Mouse (Mus musculus): ENCODE measurements at regions not wholly inside any gene's neighbourhood (a gene's known extent, or its start where the extent isn't known, plus 50 kb on each side); places are given as distances from the start of the nearest gene placed in this dataset.

DNA sequence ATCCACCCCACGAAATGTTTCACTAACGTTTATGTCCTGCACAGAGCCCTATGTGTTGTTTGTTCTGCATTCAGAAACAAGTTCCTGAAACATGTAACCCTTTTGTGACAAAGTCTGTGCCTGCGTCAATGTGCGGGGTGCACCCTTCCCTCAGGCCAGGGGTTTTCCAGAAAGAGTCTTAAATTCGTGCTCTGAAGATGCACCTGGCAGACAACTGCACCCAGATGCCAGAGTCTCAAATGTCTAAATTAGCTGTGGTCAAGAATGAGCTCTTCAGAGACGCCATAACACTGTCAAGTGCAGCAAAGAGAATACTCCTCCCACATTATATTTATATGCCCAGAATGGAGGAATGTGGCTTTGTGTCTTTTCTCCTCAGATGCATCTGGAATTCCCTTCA, 341.6 kb upstream of the Intu start:
- TF ChIP-seq CTCF (conservative IDR thresholded peaks at IDR 0.05 in 1 of 2, IDR thresholded peaks at IDR 0.05 in 1 of 2; ENCODE audit: low read depth in 2 of 2, low read length in 2 of 2) (no peak), POLR2A (IDR thresholded peaks at IDR 0.05; ENCODE audit: low read depth, low read length) (no peak)
